Mouse (Mus musculus): Measurements from ENCODE around the gene Cldn3.

DNA sequence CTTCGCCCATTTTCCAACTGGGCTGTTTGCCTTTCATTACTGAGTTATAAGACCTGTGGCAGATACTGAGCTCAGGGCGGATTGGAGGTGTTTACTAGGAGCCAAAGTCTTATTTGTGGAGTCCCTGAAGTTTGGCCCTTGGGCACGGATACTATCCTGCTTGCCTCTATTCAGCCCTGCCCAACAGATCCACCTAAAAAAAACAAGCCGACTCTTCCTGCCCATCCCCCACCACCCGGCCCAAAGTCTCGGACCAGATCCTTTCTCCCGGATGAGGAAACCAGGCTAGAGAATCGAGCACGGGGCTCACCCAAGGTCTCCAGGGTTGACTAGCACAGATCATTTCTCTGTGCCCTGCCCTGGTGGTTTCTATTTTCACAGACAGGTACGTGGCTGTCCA lies 4.9 kb upstream of the Cldn3 start:
- TF ChIP-seq POLR2A (IDR thresholded peaks at IDR 0.05; ENCODE audit: low read depth, low read length) (no peak), CTCF (conservative IDR thresholded peaks at IDR 0.05; ENCODE audit: insufficient read depth, insufficient read length, low read depth, low read length) (no peak)

All from kidney, adult 2 months (tissue).